Mouse (Mus musculus) stomach, postnatal 0 days (tissue): ENCODE measurements around the gene Msi2.

ENCODE experiments used
- CTCF ChIP-seq: IDR thresholded peaks from 2 replicates; pipeline ENCODE4 v1.5.1; 2016; ENCODE audit warnings: antibody characterized with exemption, low read depth, mild to moderate bottlenecking, moderate library complexity
- EP300 ChIP-seq: optimal IDR thresholded peaks from 2 replicates; pipeline ENCODE3; 2016; ENCODE audit warnings: antibody characterized with exemption

DNA sequence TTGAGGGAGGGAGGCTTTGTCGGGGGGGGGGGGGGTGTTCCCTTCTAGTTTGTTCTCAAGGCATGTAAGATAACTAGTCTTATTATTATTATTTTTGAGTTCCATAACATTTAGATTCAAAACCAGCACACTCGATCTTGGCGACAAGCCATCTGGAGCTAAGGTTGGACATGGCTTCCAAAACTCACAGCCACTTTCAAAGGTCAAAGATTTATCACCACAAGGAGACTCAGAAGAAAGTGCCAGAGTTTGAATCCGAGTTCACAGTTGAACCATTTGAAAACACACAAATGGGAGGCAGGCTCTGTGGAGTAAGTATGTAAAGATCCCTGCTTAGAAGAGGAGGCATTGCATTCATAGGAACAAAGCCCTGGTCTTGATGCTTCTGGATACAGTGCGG is 221.9 kb downstream of the Msi2 start:
- no peak for TF ChIP-seq EP300
- no peak for TF ChIP-seq CTCF
